Mouse (Mus musculus) fat pad, adult 2 months (tissue): Measurements from ENCODE around the gene Gm20721.
"Not testable (repeated sequence)": the region's sequence is repeated elsewhere in the genome, so short reads cannot be mapped to it uniquely, and the experiment has no call there.

Experiments used
- DNase-seq: peaks from one replicate; pipeline ENCODE4 v3.0.0-alpha.2; 2011; ENCODE audit warnings: low read depth, low spot score; ENCODE audit errors: extremely low read depth

The Gm20721 gene

DNA sequence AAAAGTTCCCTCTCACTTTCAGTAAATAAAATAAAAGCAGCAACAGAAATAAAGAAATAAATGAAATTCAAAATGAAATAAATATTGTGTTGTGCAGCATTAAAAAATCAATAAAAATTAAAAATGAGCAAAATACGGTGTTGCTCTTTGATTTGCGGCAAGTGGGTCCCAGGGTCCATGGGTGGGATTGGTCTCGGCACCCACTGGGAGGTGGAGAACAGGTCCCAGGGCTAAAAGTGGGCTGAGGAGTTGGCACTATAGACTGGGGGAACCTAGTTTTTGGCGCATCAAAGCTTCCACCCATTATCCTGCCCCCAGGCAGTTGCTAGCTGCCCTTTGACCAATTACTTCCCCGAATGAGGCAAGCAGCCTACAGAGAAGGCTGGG is at the start of gene Gm20721:
Gene Gm20721 (minus strand): TSS at position 101 of the 387 bp plus-strand sequence.
- no peak for DNase-seq

DNA sequence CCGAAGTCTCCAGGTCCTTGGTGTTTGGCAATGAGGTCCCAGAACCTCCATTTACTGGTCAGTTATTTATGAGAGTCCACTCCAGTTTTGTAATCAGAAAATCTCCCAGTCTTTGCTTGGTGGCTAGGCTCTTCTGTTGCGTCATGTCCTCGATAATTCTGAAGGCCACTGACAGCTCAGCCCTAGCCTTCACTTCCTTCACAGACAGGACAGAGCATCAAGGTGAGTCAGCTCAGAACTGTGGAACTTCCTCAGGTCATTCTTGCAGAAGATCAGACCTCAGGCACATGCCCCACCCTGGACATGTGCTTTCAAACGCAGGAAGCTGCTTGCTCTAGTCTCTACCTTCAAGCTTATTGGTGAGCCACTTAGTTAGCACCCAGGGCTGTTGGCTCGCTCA is 46.9 kb upstream of the Gm20721 start:
- no peak for DNase-seq

DNA sequence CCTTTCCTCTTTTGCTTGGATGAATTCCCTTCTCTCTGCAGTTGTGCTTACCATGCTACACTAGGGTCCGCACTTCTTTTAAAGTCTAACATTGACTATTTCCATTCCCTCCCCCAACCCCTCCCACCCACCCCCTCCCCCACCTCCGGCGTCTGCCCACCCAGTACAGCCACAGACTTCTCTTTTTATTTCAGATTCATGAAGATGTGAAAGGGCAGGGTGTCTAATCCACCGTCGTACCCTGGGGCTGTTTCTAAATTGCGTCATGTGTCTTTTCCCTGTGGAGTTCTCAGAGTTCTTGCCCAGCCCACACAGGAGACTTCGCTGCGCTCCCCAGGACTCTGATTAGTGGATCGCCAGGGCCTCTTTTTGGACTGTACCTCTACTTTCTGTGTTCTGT is 46.0 kb upstream of the Gm20721 start:
- DNase-seq, result no peak

DNA sequence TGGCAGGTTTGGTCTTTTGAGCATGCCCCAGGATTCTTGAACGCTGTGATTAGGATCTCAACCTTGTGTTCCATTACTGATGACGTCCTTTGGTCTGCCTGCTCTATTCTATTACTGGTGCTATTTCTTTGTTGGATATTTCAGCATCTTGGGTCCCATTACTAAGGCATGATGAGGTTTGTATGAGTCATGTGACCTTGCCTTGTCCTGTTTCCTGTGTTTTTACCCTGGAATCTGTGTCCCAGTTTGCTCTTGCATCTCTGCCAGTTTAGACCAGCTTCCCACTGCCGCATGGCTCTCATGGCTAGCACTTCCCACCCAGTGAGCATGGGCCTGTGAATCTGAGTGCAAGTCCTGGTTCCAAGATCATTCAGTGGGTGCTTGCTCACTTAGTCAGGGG is 45.4 kb upstream of the Gm20721 start:
- DNase-seq, result no peak

DNA sequence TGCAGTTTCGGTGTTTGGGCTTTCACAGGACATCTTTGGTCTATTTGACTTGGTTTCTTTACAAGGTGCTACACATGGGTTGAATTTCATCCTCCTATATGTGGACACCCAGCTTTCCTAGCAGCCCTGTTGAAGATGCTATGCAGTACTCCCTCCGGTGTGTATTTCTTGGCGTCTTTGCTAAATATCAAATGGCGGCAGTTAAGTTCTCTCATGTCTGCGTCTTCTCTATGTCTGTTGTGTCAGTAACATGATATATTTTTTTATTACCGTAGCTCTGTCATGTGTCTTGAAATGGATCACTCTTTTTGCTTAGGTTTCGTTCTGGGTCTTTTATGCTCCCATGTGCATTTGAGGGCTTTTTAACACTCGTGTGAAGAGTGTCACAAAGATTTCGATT is 34.5 kb upstream of the Gm20721 start:
- no peak for DNase-seq

DNA sequence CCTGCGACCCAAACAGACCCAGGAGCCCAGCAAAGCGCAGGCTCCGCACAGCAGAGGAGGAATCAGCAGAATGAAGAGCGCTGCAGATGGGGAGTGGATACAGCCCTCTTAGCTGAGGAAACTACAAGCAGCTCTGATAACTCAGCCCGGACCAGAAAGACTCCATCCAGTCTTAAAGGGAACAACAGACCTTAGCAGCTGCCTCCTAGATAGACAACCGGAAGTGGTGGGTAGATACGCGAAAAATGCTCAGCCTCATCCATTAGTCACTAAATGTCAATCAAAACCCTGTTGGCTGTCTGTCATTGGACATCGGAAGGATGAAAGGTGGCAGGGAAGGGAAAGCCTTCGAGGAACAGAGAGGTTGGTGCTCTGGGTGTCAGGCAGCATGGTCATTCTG is 20.1 kb upstream of the Gm20721 start:
- no peak for DNase-seq

DNA sequence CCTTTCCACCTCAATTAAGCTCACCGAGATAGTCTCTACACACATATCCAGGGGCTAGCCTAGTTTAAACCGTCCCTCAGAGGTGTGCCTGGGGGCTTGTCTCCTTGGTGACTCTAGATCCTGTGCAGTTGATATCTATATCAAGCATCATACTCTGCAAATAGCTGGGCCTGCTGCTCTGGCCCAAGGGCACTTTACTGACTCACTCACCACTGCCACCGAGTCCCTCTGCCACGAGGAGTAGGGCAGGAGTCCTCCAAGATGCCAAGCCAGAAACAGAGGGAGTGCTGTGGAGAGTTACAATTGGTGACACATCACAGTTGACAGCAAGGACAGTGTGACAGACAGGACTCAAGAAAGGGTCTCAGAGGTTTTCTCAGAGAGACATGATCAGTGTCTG is 13.1 kb upstream of the Gm20721 start:
- DNase-seq, result no peak

DNA sequence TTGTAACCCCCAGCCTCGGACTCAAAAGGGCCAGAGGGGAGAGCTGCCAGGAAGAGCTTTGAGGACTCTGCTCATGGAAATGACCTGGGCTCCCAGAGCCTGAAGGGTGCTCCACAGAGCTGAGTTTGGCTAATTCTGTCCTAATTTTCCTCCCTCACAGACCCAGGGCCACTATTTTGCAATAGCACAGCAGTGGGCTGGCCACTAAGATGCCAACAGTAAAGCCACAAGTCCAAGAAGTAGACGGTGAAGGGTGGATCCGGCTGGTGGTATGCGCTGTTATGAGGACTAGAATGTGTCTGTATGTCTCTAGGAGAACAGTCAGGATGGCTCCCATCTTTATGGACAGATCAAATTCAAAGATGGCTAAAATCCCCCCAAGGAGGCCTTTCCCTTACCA is 12.0 kb upstream of the Gm20721 start:
- DNase-seq, result no peak

DNA sequence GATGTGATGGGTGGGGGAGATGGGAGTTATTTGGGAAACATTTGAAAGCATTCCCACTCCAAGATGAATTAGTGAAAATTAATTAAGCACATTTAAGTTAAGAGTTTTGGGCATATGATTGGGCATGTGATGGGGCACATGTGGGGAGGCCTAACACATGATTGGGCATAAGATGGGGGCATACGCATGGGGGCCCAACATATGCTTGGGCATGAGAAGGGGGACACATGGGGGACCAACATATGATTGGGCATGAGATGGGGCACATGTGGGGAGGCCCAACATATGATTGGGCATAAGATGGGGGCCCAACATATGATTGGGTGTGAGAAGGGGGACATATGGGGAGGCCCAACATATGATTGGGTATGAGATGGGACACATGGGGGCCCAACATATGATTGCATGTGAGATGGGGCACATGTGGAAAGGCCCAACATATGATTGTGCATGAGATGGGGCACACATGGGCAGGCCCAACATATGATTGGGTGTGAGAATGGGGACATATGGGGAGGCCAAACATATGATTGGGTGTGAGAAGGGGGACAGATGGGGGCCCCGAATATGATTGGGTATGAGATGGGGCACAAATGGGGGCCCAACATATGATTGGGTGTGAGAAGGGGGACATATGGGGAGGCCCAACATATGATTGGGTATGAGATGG is 622 bp upstream of the Gm20721 start:
- DNase-seq, result not testable (repeated sequence)

DNA sequence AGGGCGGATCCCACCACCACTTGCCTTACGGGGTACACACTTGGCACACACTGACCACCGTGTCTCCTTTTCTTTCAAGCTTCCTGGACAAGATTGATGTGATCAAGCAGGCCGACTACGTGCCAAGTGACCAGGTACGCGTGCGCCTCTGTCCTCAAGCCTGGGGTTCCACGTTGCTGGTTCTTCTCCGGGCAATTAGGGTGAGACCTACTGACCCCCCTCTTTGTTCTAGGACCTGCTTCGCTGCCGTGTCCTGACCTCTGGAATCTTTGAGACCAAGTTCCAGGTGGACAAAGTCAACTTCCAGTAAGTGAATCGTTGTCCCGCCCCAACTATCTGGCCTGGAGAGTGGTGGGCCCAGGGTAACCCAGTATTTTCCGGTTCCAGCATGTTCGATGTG is 1.5 kb downstream of the Gm20721 start:
- no peak for DNase-seq

DNA sequence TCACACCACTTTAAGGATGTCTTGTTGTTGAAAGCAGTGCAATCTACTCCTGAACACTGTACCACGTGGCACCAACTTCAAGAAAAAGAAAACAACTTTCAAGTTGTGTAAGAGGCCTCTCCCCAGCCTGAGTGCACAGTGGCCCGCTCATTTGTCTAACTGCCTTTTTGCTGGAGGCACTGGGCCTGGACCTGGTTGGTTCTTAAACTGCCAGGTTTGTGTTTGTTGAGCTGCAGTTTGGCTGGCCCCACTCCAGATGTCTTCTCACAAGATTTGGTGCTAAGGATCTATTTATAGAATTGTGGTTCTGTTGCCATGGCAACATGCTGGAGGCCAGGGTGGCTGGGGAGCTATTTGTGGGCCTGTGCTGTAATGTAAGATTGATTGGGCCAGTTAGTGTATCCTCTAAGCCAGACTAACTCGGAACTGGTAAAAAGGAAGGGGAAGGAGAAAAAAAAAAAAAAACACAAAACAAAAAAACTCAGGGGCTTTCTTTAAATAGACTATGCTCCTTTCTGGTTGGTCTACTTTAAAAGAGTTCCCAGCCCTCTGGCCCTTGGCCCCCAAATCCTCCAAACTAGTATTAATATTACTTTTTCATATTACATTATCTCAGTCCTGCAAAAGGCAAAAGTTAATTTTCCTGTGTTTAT is 2.4 kb downstream of the Gm20721 start:
- DNase-seq, result peak; percentile 37

DNA sequence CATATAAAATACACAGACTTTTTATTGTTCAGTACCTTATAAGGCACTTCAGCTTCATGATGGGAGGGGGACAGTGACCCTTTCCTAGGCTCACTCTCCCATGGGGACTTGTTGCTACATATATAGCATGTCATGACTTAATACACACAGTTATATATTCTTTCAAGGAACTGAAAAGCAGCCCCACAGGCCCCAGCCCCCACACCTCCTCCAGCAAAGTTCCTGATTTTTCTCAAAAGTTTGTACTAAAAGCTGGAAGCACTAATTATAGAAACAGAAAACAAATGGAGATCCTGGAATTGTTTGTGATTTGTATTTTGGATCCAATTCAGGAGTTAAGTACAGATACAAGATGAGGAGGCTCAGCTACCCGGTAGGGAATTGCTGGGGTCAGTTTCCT is 2.9 kb downstream of the Gm20721 start:
- no peak for DNase-seq

DNA sequence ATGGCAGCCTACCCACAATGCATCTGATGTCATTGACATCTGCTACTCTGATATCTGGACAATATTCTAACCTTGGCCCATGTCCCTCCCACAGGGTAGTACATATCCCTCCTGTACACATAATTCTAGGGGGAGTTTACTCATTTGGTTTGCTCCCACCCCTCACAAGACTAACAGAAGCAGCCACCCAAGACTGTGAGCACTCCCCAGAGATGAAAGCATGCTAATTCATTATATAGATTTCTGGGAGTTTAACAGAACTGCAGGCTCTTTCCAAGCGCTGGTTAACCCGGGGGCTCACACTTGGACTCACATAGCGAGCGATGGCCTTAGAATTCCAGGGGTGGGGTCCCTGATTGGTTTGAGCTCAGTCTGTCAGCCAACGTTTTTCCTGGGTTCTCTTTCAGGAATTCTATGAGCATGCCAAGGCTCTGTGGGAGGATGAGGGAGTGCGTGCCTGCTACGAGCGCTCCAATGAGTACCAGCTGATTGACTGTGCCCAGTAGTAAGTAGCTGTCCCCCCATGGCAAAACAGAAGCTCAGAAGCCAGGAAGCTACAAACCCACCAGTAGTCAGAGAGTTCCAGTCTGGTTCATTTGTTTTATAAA is 3.6 kb downstream of the Gm20721 start:
- no peak for DNase-seq

DNA sequence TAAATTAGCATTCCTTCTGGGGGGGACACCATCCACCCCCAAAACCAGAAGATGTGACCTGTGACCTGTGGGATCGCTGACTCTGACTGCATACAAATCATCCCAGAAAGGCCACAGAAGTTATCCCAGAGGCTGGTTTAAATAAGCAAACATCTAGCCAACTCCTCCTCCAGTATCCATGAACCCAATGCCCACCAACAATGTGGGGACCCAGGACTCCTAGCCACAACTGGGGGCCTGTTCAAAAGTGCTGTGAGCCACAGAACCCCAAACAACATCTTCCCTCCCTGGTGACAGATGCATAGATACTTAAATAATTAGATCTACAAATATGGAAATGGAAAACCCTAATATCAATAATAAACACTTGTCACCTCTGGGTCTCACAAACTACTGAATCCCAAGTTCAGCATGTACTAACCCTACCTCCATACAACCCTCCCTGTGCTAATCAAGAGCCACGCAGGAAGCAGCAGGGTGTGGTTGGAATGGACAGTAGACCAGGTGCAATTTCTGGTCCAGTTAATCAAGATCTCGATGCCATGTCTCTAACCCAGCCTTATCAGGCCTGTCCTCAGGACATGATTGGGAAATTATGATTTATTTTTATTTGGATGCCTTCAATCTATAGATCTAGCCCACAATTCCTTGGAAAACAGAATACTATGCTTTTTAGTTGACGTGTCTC is 5.5 kb downstream of the Gm20721 start:
- no peak for DNase-seq

DNA sequence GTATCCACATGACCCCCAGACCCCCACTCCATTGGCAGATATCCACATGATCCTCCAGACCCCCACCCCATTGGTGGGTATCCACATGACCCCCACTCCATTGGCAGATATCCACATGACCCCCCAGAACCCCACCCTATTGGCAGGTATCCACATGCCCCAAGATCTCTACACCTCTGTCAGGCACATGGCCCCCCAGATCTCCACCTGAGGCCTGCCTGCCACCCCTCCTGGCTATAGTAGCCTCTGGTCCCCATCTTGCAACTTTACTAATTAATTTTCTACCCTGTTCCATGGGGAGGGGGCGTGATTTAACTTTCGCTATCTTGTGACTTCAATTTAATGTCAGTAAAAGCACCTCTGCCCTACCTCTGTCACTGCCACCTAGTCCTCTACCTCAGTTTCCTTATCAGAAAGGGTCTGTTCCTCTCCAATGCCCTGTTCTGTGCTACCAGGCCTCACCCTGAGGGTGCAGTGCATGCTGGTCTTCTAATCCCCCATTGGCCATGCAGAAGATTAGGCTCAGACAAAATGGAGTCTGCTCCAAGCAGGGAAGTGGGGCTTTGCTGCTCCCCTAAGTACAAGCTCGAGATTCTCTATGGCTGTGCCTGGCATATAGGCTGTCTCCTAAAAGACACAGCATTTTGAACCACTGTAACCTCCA is 6.2 kb downstream of the Gm20721 start:
- DNase-seq, result no peak

DNA sequence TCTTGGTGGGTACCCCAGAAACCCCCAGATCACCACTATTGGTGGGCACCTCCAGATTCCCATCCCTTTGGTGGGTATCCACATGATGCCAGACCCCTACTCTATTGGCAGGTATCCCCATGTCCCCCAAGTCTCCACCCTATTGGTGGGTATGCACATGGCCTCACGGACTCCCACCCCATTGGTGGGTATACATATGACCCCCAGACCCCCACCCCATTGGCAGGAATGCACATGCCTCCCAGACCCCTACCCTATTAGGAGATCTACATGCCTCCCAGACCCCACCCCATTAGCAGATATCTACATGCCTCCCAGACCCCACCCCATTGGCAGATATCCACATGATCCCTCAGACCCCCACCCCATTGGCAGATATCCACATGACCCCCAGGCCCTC is 6.8 kb downstream of the Gm20721 start:
- no peak for DNase-seq

DNA sequence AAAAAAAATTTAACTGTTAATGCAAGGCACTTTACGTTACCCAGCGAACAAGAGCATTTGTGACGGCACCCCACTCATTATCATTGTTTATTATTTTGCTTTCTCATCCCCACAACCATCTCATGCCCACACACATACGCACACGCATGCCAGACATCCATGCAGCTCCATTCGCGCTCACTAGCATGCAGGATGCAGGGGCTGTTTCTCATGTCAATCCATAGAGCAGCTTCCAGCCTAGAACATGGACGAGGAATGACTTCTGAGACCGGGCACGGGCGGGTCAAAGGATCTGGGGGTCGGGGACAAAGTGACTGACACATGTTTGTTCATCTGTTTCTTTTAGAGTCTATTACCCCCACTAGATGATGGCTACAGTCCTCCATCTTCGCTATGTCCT is 9.2 kb downstream of the Gm20721 start:
- no peak for DNase-seq

DNA sequence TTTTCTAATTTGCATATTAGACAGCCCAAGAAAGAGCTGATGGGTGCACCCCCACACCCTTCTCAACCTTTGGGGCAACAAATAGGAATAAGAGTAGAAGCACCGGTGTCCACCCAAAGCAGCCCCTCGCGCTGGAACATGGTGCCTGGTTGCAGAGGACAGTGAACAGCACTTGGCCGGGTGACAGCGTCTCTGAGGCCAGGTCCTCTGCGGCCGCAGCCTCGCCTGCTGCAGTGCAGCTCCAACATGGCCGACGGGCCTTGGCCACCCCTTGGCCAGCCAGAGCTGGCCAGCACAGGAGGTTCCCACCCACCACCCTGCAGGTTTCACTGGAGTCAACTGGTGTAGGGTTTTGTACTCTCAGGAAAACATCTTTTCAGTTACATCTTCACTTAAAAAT is 12.1 kb downstream of the Gm20721 start:
- no peak for DNase-seq

DNA sequence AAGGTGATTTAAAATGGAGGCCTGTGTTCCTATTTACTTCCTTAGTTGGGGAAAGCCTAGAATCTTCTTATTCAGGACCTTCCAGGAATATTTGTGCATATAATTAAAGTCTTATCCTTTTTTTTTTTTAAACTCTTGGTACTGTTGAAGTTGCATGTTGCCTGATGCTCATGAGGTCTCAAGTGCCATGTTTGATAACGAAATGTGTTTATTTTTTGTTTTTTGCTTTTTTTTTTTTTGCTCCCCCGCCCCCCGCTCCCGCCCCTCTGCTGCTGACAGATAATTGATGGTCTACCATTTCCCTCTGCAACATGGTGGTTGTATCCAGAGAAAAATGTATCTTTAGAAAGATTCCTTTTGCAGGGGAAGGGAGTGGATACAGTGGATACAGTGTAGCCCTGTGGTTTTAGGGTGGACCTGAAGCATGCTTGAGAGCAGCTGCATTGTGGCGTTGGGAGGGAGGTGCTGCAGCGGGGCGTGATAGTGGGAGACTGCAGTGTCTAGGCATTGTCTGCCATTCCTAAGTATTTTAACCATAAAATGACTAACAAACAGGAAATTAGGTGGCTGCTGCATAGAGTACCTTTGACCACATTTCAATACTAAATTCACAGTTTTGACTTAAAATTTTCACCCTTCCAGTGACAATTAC is 13.1 kb downstream of the Gm20721 start:
- DNase-seq, result no peak

DNA sequence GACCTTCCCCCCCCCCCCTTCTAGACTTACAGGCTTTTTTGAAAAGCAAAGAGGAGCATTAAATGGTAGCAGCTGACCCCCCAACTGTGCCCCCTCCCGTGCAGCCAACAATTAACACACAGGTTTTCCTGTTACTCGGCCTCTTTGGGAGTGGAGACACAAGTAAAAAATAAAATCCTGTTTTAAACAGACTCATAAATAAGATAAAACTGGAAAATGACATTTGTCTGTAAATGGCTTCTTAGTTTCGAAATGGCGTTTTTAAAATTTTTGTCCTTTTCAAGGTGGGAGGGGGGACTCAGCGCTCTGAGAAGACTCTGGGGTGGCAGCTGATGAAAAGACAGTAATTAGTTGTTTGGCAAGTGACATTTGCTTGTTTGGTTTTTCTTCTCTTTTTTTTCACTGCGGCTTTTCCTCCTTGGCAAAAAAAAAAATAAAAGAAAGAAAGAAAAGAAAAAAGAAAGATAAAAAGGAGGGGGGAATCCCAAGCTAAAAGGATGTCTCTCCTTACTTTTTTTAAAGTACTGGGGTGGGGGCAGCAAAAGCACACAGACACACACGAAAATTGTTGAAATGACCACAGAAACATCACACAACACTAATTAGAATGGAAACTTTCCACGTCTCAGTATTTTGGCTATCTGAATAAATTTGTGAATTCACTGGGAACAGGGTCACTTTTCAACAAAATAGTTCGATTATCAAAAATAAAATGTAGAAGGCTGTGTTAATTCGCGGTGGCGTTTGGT is 15.1 kb downstream of the Gm20721 start:
- DNase-seq, result no peak
